Mouse (Mus musculus): ENCODE results near the gene Sptlc2. TPM values are rescaled to one million over a fixed set of nuclear protein-coding genes. Genes with fewer than 3 reads are reported as not detected.

Gene Sptlc2
- total RNA-seq, 1 experiment from 2014 or later: 174 TPM

DNA sequence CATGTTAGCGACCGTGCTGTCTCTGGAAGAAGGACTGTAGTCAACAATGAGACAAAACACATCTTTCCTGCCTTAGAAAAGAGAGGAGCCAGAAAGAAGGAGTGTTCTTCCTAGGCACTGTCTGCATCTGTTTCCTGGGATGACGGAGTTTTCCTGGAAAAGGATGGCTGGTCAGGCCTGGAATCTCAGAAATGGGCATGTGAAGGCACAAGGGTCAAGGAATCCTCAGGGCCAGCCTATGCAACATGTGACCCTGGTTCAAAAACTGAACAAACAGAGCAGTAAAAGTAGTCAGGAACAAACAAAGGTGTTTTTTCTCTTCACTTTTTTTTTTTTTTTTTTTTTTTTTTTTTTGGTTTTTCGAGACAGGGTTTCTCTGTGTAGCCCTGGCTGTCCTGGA lies 9.0 kb upstream of the Sptlc2 start:
- DNase-seq: no peak

DNA sequence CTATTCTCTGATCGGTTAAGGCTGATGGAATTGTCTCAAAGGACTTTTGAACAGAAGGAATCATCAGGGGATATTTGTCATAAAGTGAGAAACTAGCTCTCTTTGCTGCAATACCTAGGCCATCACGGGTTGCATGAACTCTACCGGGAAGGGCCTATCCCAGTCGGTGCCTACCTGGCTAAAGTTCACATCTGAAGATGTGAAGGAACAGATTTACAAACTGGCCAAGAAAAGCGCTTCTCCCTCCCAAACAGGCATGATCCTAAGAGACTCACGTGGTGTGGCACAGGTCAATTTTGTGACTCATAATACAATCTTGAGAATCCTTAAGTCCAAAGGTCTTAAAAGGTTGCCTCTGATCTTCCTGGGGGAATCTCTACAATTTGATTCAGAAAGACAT lies 6.2 kb upstream of the Sptlc2 start:
- no peak for DNase-seq

DNA sequence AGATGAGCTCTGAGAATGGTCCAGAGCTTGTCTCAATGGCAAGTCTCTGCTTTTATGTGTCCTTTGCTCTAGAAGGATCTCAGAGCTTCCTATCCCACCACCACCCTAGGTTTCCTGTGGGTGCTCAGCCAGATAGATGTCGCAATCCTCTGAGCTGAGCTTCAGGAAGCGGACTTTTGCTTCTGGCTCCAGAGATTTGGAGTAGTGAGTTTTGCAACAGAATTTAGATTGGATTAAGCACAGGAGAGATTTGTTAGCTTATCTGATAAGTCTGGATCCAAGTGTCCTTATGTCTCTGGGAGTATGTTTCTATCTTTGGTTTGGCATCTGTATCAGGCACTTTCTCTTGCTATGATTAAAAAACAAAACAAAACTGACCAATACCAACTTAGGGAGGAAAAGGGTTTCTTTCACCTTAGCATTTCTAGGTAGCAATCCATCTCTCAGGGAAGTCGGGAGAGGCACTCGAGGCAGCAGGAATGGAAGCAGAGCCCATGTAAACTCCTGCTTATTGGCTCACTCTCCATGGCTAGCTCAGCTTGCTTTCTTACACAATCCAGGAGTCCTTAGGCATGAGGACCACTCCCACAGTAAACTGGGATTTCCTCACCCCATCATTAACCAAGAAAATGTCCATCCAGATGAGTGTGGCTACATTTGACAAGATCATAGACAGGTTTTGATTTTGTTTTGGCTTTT lies 5.4 kb upstream of the Sptlc2 start:
- peak; percentile 53 for DNase-seq

DNA sequence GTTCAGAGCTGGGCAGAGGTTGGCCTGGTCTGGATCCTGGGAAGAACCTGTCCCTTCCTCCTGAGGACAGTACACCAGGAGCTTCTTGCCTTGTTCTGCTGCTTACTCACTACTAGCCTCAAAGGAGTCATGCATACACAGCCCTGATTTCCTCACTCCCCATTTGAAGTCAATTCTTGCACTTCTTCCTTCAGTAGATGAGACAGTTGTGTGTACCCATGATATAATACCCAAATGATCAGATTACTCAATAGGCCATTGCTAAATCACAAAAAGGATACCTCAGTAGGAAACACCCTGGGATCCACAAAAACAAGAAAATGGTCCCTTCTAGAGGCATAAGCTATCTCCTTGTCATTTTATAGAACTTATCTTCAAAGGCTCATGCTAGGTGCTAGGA lies 3.2 kb upstream of the Sptlc2 start:
- DNase-seq: no peak

DNA sequence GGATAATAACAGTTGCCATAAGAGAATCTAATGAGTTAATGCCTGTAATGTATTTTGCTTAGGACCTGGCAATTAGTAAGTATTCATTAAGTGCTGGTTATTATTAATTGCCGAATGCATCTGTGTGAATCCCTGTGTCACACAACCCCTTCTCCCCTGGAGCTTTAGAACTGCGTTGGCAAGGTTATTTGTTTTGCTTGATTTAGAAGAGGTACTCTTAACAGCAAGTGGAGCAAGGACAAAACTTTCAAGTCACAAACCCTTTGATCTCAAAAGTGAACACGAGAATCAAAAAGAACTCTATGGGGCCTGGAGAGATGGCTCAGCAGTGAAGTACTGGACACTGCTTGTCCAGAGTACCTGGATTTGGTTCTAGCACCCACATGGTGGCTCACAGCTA lies 1.1 kb upstream of the Sptlc2 start:
- no peak for DNase-seq

DNA sequence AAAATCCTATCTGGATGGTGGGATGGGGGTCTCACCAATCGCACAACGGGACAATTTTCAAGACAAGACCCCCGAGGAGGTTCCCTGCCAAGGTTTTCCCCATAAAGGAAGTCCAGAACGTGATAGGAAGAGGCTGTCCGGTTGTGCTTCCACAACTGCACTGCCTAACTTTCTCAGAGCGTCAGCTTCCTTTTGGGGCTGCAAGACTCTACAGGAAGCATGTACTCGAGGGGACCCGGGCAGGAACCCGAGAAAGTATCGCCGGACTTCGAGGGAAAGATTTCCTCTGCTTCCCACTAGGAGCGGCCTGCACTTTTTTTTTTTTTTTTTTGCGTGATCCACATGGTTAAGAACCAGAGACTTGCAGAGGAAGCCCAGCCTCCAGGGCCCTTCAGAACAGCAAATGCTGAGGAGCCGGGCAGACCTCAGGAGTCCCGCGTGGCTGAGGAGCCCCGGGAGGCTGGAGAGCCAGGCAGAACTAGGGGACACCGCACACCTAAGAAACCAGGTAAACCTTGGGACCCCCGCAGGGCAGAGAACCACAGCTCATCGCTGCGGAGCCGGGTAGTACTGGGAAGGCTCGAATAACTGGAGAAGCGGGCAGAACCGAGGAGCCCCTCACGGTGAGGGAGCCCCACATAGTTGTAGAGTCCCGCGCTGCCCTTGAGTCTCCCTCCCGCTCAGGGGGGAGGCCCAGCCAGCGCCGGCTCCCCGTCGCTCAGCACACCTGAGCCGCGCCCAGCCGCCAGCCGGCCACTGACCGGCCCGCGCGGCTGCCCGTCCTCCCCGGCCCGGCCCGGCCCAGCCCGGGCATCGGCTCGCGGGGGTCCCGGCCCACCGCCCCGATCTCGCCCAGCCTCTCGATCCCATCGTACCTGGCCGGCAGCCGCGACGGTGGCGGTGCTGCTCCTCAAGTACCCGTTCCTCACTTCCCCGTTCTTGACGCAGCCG lies 709 bp downstream of the Sptlc2 start:
- peak; percentile 56 for DNase-seq

DNA sequence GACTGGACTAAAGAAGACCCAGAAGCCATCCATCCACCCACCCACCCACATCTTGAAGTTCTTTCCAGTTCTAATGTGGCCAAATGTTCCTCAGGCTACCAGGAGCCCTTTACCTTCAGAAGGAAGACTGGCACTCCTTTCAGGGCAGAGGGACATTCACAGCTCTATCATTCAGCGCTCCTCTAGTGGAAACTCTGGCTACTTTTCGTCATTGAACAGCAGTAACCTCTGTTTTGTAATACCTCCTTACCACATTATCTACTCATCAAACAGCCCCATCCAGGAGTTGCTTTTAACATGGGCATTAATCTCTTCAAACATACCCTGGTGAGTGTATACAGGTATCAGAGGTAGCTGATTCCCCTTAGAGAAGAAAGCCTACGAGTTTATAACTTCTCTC lies 3.1 kb downstream of the Sptlc2 start:
- DNase-seq: no peak

DNA sequence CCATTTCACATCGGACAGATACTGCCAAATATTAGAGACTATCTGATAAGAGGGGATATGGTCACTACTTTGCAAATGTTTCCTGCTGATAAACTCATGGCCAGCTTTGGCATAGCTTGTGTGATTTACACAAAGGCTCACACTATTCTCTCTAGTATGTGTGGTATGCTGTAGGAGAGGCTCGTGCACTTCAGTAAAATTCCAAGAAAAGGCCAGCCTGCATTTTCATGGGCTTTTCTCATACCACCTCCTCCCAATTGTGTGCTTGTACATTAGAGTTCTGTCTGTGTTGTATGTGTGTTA lies 6.8 kb downstream of the Sptlc2 start:
- no peak for DNase-seq

DNA sequence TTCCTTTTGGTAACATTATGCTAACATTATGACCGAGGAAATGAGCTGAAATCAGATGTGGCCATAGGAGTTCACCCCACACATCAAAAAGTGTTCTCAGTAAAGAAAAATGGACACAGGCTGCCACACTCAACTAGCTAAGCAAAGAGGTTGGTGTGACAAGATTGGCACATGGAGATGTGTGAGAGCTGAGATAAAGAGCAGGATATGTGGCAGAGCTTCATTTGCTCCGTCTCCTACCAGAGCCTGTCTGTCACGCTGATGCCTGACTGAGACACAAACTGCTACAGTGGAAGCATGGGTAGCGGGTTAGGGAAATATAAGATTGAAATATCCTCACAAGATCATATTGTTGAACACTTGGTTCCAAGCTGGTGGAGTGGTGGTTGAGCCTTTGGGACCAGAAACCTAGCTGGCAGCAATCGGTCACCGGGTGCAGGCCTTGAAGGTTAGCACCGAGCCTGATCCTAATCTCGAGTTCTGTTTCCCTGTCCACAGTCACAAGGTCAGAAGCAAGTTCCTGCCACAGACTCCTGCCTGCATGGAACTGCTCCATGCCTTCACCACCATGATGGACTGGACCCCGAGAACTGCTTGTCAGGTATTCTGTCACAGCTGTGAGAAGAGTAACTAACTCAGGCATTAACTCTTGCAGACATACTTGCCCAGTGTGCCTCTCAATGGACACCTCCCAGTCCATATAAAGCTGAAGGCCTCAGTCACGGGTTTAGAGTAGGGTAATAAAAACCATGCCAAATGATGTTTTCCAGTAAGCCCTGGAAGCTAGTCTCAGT lies 7.4 kb downstream of the Sptlc2 start:
- DNase-seq: peak; percentile 54

DNA sequence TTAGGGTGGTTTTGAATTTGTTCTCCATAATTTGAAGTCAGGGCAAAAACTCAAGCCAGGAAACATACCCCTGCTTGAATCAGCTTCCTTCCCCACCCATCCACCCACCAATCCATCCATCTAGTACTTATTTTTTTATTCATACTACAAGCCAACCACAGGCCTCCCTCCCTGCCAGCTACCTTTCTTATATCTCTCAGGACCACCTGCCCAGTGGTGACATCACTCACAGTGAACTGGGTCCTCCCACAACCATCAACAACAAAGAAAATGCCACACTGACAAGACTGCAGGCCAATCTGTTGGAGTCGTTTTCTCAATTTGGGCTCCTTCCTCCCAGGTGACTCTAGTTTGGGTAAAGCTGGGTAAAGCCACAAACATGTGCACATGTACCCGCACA lies 8.7 kb downstream of the Sptlc2 start:
- no peak for DNase-seq

DNA sequence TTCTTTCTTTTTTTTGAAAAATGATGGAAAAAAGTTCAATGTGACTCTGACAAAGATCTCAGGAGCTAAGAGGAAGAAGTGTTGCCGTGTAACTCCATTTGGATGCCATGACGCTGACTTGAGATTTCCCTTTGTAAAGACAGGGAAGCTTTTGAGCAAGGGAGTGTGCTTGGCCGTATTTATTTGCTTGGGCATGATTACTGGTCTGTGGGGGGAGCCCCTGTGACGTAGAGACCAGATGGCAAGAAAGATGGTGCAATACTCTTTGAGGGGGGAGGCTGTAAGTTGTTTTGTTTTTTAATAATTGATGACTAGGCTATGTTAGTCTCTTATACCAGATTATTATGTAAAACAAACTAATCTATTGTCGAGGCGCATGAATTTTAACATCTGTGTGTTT lies 14.0 kb downstream of the Sptlc2 start:
- DNase-seq: no peak

DNA sequence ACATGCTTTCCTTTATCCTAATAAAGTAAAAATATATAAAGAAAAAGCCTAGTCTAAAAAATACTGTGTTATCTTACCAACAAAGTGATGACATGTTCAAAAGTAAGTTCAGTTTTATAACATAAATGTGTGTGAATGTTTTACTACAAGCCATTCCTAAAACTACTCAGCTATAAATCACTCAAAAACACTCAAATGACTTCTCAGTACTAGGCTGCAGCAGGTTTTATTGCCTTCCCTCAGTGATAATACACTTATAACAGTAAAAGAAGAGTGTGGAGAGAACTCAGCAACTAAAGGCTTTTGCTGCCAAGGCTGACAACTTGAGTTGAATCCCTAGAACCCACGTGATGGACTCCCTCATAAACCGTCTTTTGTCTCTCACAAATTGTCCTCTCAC lies 18.8 kb downstream of the Sptlc2 start:
- no peak for DNase-seq

DNA sequence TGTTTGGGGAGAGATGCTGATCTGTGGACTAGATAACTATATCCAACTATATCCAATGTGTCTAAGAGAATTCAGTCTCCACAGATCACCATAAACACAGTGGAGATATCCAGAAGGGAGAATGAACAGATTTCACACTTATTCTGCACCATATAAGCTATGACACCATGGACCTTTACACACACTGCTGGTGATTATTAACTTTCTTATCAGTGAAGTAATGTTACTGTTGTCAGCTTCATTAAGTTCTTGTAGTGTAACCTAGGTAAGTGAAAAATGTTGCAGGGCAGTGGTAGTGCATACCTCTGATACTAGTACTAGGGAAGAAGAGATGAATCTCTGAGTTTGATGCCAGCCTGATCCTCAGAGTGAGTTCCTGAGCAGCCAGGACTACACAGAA lies 20.1 kb downstream of the Sptlc2 start:
- DNase-seq: no peak

DNA sequence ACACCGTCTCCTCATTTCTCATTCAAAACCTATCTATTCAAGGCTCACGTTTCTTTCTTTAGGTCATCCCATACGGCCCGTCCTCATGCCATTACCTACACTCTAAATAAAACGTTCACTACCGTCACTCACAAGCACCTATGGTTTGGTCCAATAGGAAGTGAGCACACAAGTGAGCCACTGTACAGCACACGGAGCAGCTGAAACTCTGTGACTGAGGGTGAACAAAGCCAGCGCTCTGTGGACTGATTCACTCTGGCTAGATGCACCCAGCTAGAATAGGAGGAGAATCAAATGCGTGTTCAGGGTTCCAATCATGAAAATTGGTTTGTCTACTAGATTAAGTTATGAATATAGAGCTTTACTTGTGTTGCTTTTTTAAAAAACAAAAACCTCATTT lies 22.5 kb downstream of the Sptlc2 start:
- no peak for DNase-seq

DNA sequence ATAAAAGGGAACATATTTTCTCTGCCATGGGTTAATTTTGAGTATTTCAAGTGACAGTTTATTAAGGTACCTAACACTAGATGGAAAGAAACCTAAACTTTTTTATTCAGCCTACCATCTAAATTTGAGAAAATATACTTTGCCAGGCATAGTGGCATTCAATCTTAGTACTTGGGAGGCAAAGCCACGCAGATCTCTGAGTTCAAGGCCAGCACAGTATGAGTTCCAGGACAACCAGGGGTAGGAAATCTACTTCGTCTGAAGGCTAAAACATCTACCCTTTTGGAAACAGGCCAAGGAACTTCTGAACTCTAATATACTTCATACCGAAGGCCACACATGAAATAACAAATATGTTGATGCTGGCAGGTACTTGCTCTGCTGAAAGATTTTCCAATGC lies 26.0 kb downstream of the Sptlc2 start:
- DNase-seq: no peak

DNA sequence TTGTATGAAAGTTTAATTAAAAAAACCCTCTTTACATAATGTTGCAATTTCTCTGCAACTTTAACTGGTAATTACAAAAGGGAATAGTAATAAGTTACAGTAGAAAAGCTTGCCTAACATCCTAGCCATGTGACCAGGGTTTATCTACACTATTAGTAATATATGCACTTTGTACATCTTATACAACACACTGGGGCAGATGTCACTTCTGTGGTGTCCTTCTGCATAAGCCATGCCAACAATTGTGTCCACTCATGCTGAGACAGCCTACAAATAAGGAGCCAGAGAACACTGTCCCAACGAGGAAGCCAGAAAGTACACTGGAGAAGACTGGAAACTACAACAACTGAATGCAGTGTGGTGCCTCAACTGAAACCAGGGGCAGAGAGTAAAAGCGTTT lies 40.1 kb downstream of the Sptlc2 start:
- DNase-seq: no peak

DNA sequence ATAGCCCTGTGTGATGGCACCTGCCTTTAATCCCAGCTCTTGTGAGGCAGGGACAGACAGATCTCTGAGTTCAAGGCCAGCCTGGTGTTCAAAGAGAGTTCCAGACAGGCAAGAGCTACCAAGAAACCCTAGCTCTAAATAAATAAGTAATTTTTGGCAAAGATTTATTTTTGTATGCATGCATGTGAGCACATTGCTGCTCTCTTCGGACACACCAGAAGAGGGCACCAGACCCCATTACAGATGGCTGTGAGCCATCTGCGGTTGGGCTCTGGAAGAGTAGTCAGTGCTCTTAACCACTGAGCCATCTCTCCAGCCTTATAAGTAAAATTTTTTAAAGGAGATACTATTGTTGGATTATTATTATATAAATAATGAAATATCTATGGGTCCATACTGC lies 40.6 kb downstream of the Sptlc2 start:
- peak; percentile 38 for DNase-seq

DNA sequence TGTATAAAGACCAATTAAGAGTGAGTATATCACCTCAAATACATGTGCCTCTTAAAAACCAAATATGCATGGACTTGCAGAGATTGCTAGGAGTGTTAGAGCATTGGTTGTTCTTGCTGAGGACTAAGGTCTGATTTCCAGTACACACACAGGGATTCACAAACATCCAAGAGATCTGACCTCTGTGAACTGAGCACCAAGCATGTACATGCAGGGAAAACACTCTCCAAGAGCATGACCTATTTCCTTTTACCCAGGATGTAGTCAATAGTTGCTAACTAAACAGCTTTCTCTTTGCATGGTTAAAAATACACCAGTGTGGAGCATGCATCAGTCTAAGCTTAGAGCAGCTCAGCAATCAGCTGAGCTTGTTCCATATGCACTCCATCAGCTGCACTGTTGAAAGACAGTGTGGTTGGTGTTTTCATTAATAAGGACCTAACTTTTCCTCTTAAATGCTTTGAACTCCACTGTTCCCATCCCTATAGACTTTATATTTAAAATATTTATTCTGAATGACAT lies 45.0 kb downstream of the Sptlc2 start:
- no peak for DNase-seq

DNA sequence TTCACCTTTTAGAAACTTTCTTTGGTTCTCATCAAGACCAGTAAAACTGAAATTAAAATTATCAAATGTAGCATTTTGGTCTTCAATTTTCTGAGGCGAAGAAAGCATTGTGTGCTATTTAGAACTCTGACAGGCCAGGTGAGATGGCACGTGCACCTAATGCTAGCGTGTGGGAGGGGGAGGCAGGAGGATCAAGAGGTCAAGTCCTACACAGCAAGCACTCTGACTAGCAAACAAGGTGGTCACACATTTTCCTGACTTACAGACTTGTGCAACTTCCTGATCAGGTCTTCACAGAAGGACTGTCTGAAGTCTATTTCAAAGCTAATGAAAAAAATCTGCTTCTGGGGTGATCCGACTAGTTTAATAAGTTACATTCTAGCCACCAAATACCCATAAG lies 50.1 kb downstream of the Sptlc2 start:
- DNase-seq: no peak

DNA sequence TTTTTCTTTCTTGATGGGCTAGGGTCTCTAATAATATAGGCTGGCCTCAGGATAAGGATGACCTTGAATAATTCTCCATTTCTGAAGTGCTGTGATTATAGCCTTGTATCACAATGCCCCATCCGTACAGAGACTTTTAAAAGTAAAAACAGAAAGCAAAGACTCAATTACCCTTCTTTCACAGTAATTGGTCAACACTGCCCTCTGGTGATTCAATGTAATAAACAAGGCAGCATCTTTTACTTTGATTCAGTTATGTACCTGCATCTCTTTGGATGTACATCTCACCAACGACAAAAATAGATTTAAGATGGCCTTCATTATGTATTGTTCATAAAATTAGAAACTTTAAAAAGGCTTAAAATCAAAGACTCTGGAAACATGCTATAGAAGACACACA lies 53.3 kb downstream of the Sptlc2 start:
- no peak for DNase-seq

DNA sequence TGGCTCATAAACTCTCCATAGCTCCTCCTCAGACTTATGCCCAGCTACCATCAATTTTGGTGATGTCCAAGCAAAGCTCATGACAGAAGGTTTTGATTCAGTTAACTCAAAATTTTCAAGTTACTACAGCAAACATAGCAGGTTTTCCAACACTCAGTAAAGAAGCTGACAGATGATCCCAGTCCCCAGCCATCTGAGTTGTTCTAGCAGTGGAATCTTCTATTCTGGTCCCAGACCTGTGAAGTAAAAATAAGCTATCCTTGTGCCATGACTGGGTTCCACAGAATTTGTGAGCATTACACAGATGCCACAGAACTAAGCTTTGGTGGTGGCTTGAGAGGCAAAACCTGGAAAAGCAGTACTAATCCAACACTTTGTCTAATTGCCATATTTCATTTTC lies 54.4 kb downstream of the Sptlc2 start:
- no peak for DNase-seq

DNA sequence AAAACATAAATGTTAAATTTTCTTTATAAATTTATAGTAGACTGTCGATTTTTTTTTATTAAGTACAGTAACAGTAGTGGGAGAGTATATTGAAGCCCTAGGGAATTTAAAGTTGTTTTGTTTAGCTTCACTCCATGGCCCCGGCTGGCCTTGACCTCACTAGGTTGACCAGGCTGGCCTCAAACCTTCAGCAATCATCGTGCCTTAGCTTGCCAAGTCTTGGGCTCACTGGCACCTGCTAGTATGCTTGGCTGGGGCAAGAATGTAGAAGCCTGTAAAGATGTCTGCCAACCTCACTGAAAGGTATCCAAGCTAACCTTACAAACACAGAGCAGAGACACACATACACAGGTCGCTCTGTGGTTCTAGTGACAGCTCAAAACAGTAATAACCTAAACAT lies 55.6 kb downstream of the Sptlc2 start:
- peak; percentile 72 for DNase-seq

DNA sequence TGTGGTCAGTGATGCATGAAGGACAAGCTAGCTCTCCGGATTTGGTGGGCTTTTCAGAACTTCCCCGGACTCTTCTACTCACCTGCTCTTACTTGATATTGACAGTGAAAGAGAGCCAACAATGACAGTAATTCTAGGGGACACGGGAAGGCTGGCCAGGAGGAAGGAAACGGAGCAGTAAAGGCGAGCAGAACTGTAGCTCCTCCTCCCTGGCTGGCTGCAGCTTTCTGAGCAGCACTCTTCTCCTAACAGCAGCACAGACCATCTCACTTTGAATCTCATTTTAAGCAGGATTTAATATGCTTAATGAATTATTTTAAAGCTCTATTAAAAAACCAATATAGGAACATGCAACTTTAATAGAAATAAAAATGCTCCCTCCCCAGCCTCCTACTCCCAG lies 56.2 kb downstream of the Sptlc2 start:
- no peak for DNase-seq
